Mouse (Mus musculus): Measurements from ENCODE around the gene Podxl2. TPM values are rescaled to one million over a fixed set of nuclear protein-coding genes. Genes with fewer than 3 reads are reported as not detected.

The Podxl2 gene
- polyA plus RNA-seq, 1 experiment from 2014 or later: 69.4 TPM

GRCm38 (mm10) chr6:88884690-88885089 lies 9.8 kb upstream of the Podxl2 start:
- WGBS: 95% methylated on average over 17 of the region's 17 CpGs
- DNase-seq (ENCODE audit: low spot score): no peak
- H3K27ac ChIP-seq (replicated peaks): no peak overlapping the region

GRCm38 (mm10) chr6:88884195-88884594 lies 9.4 kb upstream of the Podxl2 start:
- Histone ChIP-seq H3K27ac (replicated peaks) (no peak overlapping the region), H3K9me3 (replicated peaks) (no peaks in the 10 kb centered on the region), H3K36me3 (peaks cover 92% of the 10 kb centered on the region), H3K27me3 (ENCODE audit: low read depth, poor library complexity, severe bottlenecking) (no peaks in the 10 kb centered on the region), H3K4me1 (peaks cover 13% of the 10 kb centered on the region), H3K4me3 (no peak overlapping the region)
- WGBS: 96% methylated on average over 10 of the region's 10 CpGs
- DNase-seq (ENCODE audit: low spot score): no peak

More at GRCm38 (mm10) chr6:88884690-88885089, 9.8 kb upstream of the Podxl2 start:
- Histone ChIP-seq H3K4me3 (no peak overlapping the region), H3K36me3 (peaks cover 97% of the 10 kb centered on the region), H3K9me3 (replicated peaks) (no peaks in the 10 kb centered on the region), H3K4me1 (peaks cover 13% of the 10 kb centered on the region), H3K27me3 (ENCODE audit: low read depth, poor library complexity, severe bottlenecking) (no peaks in the 10 kb centered on the region)

GRCm38 (mm10) chr6:88881334-88881733 lies 6.5 kb upstream of the Podxl2 start:
- Histone ChIP-seq H3K4me1 (peaks cover 13% of the 10 kb centered on the region), H3K9me3 (replicated peaks) (no peaks in the 10 kb centered on the region), H3K27me3 (ENCODE audit: low read depth, poor library complexity, severe bottlenecking) (peaks cover 2% of the 10 kb centered on the region), H3K4me3 (no peak overlapping the region), H3K27ac (replicated peaks) (peak overlapping the region; percentile 25; the same call in 1 of the 2 replicates), H3K36me3 (peaks cover 70% of the 10 kb centered on the region)
- WGBS: 83% methylated on average over 7 of the region's 7 CpGs
- DNase-seq (ENCODE audit: low spot score): no peak

GRCm38 (mm10) chr6:88879471-88879870 lies 4.6 kb upstream of the Podxl2 start:
- Histone ChIP-seq H3K9me3 (replicated peaks) (0 out of 2 replicates have a peak, but pooled peaks cover 4% of the 10 kb centered on the region), H3K4me3 (no peak overlapping the region), H3K4me1 (peaks cover 19% of the 10 kb centered on the region), H3K27me3 (ENCODE audit: low read depth, poor library complexity, severe bottlenecking) (peaks cover 21% of the 10 kb centered on the region), H3K36me3 (peaks cover 52% of the 10 kb centered on the region), H3K27ac (replicated peaks) (no peak overlapping the region)
- no peak for DNase-seq (ENCODE audit: low spot score)
- 73% methylated on average over 4 of the region's 4 CpGs for WGBS

GRCm38 (mm10) chr6:88873965-88874867 lies 628 bp downstream of the Podxl2 start:
- H3K36me3 ChIP-seq: peaks cover 7% of the 10 kb centered on the region; the same call in 1 of the 2 replicates
- H3K4me3 ChIP-seq: peak overlapping the region; percentile 85
- DNase-seq (ENCODE audit: low spot score): peak; percentile 53
- H3K27me3 ChIP-seq (ENCODE audit: low read depth, poor library complexity, severe bottlenecking): peaks cover 39% of the 10 kb centered on the region
- WGBS: 3% methylated on average over 74 of the region's 74 CpGs
- H3K4me1 ChIP-seq: peaks cover 44% of the 10 kb centered on the region
- 0 out of 2 replicates have a peak, but pooled peaks cover 4% of the 10 kb centered on the region for H3K9me3 ChIP-seq (replicated peaks)
- H3K27ac ChIP-seq (replicated peaks): peak overlapping the region; percentile 91

- no peaks in the 10 kb centered on the region for H3K36me3 ChIP-seq
- peaks cover 39% of the 10 kb centered on the region for H3K27me3 ChIP-seq (ENCODE audit: low read depth, poor library complexity, severe bottlenecking)
- WGBS: 30% methylated on average over 7 of the region's 7 CpGs
- peak overlapping the region; percentile 85 for H3K4me3 ChIP-seq
- H3K27ac ChIP-seq (replicated peaks): peak overlapping the region; percentile 91
- 0 out of 2 replicates have a peak, but pooled peaks cover 4% of the 10 kb centered on the region for H3K9me3 ChIP-seq (replicated peaks)
- DNase-seq (ENCODE audit: low spot score): peak; percentile 38
- peaks cover 44% of the 10 kb centered on the region for H3K4me1 ChIP-seq
Measured at GRCm38 (mm10) chr6:88872811-88873210, 2.0 kb downstream of the Podxl2 start.

- 69% methylated on average over 8 of the region's 8 CpGs for WGBS
- H3K4me3 ChIP-seq: no peak overlapping the region
Measured at GRCm38 (mm10) chr6:88871546-88871945, 3.3 kb downstream of the Podxl2 start.

GRCm38 (mm10) chr6:88870594-88870993 lies 4.2 kb downstream of the Podxl2 start:
- Histone ChIP-seq H3K27ac (replicated peaks) (no peak overlapping the region), H3K9me3 (replicated peaks) (0 out of 2 replicates have a peak, but pooled peaks cover 3% of the 10 kb centered on the region), H3K4me3 (no peak overlapping the region), H3K27me3 (ENCODE audit: low read depth, poor library complexity, severe bottlenecking) (peaks cover 29% of the 10 kb centered on the region), H3K4me1 (peaks cover 44% of the 10 kb centered on the region), H3K36me3 (no peaks in the 10 kb centered on the region)
- 69% methylated on average over 4 of the region's 4 CpGs for WGBS
- DNase-seq (ENCODE audit: low spot score): no peak

More at GRCm38 (mm10) chr6:88871546-88871945, 3.3 kb downstream of the Podxl2 start:
- Histone ChIP-seq H3K27ac (replicated peaks) (no peak overlapping the region), H3K36me3 (no peaks in the 10 kb centered on the region), H3K4me1 (peaks cover 44% of the 10 kb centered on the region), H3K27me3 (ENCODE audit: low read depth, poor library complexity, severe bottlenecking) (peaks cover 38% of the 10 kb centered on the region), H3K9me3 (replicated peaks) (0 out of 2 replicates have a peak, but pooled peaks cover 4% of the 10 kb centered on the region)
- no peak for DNase-seq (ENCODE audit: low spot score)

GRCm38 (mm10) chr6:88869459-88869858 lies 5.4 kb downstream of the Podxl2 start:
- Histone ChIP-seq H3K4me3 (no peak overlapping the region), H3K27ac (replicated peaks) (no peak overlapping the region), H3K4me1 (peaks cover 38% of the 10 kb centered on the region), H3K36me3 (peaks cover 8% of the 10 kb centered on the region), H3K9me3 (replicated peaks) (no peaks in the 10 kb centered on the region), H3K27me3 (ENCODE audit: low read depth, poor library complexity, severe bottlenecking) (peaks cover 18% of the 10 kb centered on the region)
- DNase-seq (ENCODE audit: low spot score): no peak
- 91% methylated on average over 7 of the region's 7 CpGs for WGBS

GRCm38 (mm10) chr6:88865704-88866103 lies 9.1 kb downstream of the Podxl2 start:
- no peak overlapping the region for H3K4me3 ChIP-seq
- peaks cover 43% of the 10 kb centered on the region for H3K36me3 ChIP-seq
- DNase-seq (ENCODE audit: low spot score): no peak
- 88% methylated on average over 7 of the region's 7 CpGs for WGBS
- H3K4me1 ChIP-seq: peaks cover 10% of the 10 kb centered on the region; the same call in 1 of the 2 replicates
- no peaks in the 10 kb centered on the region for H3K27me3 ChIP-seq (ENCODE audit: low read depth, poor library complexity, severe bottlenecking)
- H3K9me3 ChIP-seq (replicated peaks): peaks cover 8% of the 10 kb centered on the region
- H3K27ac ChIP-seq (replicated peaks): no peak overlapping the region

GRCm38 (mm10) chr6:88860914-88861313 lies 13.9 kb downstream of the Podxl2 start:
- 20% methylated on average over 2 of the region's 2 CpGs for WGBS
- H3K4me3 ChIP-seq: no peak overlapping the region
- H3K4me1 ChIP-seq: no peaks in the 10 kb centered on the region
- peak; percentile 35 for DNase-seq (ENCODE audit: low spot score)
- peaks cover 67% of the 10 kb centered on the region for H3K36me3 ChIP-seq
- H3K9me3 ChIP-seq (replicated peaks): peaks cover 8% of the 10 kb centered on the region
- H3K27ac ChIP-seq (replicated peaks): no peak overlapping the region
- H3K27me3 ChIP-seq (ENCODE audit: low read depth, poor library complexity, severe bottlenecking): no peaks in the 10 kb centered on the region

- Histone ChIP-seq H3K27me3 (ENCODE audit: low read depth, poor library complexity, severe bottlenecking) (no peaks in the 10 kb centered on the region), H3K4me3 (no peak overlapping the region), H3K9me3 (replicated peaks) (peaks cover 8% of the 10 kb centered on the region), H3K4me1 (no peaks in the 10 kb centered on the region), H3K27ac (replicated peaks) (no peak overlapping the region), H3K36me3 (peaks cover 50% of the 10 kb centered on the region)
- WGBS: 82% methylated on average over 7 of the region's 7 CpGs
- DNase-seq (ENCODE audit: low spot score): no peak
Measured at GRCm38 (mm10) chr6:88858341-88858740, 16.5 kb downstream of the Podxl2 start.

GRCm38 (mm10) chr6:88857830-88858229 lies 17.0 kb downstream of the Podxl2 start:
- peaks cover 50% of the 10 kb centered on the region for H3K36me3 ChIP-seq

More at GRCm38 (mm10) chr6:88857830-88858229, 17.0 kb downstream of the Podxl2 start:
- H3K4me1 ChIP-seq: no peaks in the 10 kb centered on the region
- WGBS: 90% methylated on average over 6 of the region's 6 CpGs
- DNase-seq (ENCODE audit: low spot score): no peak
- no peak overlapping the region for H3K4me3 ChIP-seq
- H3K9me3 ChIP-seq (replicated peaks): peaks cover 8% of the 10 kb centered on the region
- no peak overlapping the region for H3K27ac ChIP-seq (replicated peaks)
- H3K27me3 ChIP-seq (ENCODE audit: low read depth, poor library complexity, severe bottlenecking): no peaks in the 10 kb centered on the region
